Mouse (Mus musculus): Measurements from ENCODE around the gene Cpd.
"Not testable (repeated sequence)": the region's sequence is repeated elsewhere in the genome, so short reads cannot be mapped to it uniquely, and the experiment has no call there.

The Cpd gene

DNA sequence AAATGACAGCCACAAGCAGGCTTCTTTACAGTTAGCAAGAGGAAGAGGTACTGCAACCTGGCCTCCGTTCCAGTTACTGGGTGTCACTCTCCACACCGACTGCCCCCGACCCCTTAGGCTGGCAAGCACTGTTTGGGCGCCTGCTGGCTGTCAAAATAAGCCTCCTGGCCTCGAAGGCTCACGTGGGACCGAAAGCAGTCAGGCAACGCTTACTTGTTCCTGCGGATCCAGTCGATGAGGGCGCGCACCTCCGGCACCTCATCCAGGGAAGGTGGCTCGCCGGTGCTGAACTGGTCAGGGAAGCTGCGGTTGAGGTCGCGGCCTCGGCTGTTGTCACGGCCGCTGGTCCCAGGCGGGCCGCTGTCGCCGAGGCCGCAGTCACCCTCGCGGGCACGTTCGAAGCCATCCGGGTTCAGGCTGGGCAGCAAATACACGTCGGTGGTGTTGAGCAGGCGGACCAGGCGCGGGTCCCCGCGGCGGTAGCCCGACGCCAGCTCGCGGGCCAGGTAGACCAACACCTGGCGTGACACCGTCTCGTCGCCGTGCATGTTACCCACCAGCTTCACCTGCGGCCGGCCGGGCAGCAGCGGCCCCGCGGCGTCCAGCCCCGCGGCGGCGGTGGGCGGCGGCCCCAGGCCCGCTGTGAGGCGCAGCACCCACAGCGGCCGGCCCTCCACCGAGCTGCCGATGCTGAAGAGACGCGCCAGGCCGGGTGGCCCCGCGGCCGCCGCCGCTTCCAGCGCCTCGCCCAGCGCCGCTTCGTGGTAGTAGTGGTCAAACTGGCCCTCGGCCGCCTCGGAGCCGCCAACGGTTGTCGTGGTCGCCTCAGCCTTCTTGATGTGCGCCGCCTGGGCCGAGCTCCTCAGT lies 574 bp downstream of the Cpd start:
- in situ Hi-C loops (cut with MboI) = no loop called here

DNA sequence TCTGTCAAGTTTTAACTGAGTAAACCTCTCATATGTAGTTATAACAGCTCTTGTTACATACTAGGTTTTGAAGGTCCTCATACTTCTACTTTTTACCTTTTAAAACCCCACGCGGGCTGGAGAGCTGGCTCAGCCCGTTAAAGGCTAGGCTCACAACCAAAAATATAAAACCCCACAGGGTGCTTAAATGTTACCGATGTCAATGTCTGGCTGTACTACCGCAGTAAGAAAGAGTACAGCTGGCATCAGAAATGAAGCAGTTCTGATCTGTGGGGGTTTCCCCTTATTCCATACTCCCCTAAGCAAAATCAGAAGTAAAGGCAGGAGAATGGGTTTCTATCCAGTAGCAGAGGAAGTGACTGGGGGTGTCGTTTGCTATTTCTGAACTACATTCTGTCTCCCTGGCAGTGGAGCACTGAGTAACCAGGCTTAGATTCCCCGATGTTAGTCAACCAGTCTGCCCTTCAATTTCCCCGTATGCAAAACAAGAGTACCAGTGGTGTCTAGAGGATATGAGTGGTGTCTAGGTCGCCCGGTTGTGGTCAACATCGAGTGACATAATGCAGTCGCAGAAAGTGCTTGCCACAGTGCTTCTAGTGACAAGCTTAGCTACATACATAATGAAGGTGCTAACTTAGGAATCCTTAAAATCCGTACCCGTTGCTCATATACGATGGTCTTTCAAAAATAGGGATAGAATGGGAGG lies 1.4 kb downstream of the Cpd start:
- in situ Hi-C loops (cut with MboI) = no loop called here

DNA sequence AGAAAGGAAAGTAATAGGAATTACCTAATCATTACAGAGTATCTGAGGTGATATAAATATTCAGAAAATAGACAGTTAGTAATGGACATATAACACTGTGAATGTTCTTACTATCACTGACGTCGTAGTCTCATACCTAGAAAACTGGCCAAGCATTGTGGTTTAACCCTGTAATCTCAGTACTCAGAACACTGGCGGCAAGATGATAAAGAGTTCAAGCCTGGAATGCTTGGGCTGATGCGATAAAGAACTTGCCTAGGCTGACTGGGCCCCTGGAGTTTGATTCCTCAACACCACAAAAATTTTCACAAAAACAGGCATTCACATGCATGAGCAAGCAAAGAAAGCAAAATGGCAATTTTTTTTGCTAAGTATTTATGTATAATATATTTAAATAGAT lies 8.2 kb downstream of the Cpd start:
- in situ Hi-C loops (cut with MboI) = no loop called here

DNA sequence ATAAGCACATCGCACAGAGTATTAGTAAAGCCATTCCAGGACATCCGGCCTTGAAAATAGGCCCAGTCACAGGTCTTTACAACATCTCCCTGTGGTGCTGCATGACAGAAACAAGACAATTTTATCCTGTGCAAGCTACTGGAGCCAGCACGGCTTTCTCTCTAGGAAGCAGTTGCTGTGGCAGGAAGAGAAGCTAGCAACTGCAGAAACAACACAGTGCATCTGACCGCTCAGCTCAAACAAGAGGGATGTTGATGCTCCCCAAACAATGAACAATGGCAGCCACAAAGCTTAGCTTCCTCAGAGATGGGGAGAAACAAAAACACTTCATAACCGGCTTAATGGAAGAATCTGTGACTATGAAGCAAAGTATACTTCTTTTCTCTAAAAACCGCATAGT lies 10.5 kb downstream of the Cpd start:
- in situ Hi-C loops (cut with MboI) = no loop called here

DNA sequence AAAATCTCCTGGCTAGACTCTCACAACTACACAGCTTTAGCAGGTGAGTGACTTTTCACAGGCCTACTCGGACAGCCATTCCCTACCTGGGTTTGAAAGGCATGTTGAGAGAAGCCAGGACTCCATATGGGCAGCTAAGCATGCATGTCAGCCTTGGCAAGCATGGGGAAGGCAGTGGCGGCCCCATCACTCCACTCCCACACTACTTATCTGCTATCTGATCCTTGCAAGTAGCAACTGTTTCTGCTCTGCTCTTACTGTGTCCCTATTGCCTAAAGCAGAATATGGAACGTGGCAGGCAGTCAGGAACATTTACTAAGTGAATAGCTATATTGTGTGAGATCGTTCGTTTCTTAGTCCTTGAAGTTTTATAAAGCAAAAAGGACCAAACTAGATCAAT lies 10.9 kb downstream of the Cpd start:
- in situ Hi-C loops (cut with MboI) = no loop called here

DNA sequence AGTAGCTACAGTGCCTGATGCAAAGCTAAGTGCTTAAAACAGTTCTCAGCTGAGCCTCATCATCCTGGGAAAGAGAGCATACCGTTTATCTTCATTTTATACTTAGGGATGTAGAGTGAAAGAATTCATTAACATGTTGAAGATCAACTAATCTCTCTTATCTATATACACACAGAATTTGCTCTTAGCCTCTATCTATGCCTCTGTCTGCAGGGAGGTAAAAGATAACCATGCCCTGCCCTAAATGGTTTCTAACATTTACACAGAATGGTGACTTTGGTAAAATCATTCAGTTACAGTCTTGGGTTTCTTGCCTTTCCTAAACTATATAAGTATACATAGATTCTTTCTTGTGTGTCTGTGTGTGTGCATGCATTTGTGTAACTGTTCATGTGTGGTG lies 12.2 kb downstream of the Cpd start:
- in situ Hi-C loops (cut with MboI) = no loop called here

DNA sequence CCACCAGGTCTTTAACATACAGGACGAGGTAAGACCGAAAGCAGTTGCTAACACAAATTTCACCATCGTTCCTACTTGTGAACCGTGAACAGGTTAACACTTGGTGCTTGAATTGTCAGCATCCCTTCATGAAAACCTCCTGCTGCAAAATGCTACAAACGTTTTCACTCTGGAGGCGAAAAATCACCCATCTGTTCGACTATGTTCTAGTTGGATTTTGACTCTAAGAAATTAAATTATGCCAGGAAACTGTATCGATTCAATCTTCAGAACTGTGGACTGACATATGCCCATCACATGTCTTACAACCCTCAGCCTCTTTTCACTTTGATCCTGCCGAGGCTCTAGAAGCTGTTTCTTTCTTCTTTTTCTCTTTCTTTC lies 21.9 kb downstream of the Cpd start:
- in situ Hi-C loops (cut with MboI) = no loop called here

DNA sequence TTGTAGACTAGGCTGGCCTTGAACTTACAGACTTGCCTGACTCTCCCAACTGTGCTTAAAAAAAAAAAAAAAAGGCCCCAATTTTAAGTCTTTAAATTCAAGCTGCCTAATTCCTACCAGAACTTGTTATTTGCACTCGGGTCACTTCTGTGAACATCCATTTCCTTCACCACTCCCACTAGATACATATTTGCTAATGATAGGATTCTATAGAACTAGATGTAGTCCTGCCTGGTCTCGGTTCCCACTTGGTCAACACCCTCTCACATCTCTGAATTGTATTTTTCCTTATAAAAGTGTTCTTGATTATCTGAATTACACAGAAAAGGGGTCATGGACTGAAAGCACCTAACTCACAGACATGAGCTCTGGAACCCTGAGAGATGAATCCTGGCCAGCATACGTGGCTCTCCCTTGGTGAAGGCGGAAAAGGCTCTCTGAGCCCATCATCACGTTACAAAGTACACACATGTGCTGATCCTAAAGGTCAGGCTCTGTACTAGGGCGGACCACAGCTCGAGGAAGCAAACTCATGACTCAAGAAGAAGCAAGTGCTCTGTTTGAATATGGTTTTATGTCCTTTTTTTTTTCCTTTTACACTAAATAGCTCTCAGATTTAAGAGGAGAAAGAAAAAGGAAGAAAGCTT lies 22.5 kb downstream of the Cpd start:
- in situ Hi-C loops (cut with MboI) = no loop called here

DNA sequence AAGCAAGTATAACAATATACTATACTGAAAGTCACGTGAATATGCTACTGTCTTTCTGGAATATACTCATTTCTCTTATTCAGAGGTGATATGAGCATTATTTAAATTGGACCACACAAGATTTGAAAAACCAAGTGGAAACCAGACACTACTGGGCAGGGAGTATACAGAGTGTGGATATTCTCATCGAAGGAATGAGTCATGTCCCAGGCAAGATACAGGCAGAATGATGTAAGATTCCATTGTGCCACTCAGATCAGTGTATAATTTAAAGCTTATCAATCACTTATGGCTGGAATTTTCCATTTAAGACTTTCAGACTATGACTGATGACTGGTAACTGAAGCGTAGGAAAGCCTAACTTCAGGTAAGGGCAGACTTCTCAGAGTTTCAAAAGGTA lies 23.2 kb downstream of the Cpd start:
- in situ Hi-C loops (cut with MboI) = no loop called here

DNA sequence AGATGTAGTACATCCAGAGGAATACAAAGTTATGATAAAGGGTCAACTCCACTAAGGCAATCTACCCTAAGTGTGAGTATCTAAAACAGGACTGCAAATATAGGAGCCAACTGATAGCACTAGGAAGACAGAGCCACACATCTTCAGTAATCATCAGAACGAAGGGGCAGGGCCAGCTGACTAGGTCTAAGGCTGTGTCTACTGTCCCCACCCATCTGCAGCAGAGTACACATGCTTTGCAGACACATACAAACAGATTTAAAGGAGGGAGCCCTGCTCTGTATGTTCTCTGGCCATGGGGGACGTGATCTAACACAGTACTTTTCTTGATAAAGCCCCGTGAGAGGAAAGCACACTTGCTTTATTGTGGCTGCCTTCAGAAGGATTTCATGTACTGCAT lies 25.5 kb downstream of the Cpd start:
- in situ Hi-C loops (cut with MboI) = no loop called here

DNA sequence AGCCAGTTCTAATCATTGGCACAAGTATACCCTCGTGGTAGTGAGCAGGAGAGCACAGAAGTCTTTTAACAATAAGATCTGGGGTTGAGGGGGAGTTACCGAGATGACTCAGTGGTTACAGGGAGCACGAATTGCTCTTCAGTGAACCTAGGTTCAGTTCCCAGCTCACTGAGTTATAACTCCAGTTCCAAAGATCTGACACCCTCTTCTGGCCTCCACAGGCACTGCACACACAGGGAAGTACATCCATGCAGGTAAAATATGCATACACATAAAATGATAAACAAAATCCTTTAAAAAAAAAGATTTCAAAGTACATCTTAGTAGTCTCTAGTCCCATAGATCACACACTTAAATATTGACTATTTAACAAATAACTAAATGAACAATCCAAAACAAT lies 29.2 kb downstream of the Cpd start:
- in situ Hi-C loops (cut with MboI) = no loop called here

DNA sequence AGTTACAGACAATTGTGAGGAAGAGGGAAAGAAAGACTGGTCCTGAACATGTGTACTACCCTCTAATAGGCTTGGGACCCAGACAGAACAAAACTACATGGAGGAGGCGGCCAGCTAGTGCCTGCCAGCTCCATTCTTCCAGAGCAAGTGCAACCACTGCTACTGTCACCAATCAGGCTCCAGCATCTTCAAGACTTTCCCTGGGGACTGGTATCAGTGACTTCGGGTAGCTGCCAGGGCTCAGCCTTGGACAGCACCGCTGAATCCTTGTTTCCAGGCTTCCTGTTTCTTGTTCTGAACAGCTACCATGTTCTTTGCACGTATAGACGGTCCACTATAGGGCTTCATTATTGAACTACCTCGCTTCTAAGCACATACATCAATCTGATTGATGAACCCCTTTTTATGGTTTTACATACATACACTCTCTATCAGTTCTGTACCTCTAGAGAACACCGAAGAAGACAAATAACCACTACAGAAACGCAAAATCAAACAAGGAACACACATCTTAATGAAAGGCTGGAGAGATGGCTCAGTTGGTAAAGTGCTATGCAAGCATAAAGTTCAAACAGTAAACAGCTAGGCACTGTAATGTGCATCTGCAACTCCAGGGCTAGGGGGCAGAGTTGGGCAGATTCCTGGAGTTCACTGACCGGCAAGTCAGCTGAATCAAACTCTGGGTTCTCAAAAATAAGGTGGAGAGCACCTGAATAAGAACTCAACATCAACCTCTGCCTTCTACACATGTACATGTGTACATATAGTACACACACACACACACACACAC lies 35.9 kb downstream of the Cpd start:
- in situ Hi-C loops (cut with MboI) = no loop called here

DNA sequence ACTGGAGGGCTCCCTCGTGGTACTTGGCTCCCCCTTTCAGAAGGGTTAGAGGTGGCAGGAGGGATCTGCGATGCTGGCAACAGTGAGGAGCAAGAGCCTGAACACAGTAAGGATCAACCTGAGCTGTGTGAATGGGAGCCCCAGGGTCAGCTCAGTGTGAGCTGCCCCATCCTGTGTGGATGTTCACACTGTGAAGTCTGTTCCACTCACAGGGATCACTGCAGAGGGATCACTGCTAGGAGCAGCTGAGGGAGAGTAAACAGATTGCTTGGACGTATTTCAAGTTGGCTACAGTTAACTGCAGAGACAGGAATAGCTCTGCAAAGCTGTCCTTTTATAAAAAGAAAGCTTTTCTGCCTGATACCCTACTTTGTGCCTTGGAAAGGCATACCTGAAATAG lies 37.4 kb downstream of the Cpd start:
- in situ Hi-C loops (cut with MboI) = no loop called here

DNA sequence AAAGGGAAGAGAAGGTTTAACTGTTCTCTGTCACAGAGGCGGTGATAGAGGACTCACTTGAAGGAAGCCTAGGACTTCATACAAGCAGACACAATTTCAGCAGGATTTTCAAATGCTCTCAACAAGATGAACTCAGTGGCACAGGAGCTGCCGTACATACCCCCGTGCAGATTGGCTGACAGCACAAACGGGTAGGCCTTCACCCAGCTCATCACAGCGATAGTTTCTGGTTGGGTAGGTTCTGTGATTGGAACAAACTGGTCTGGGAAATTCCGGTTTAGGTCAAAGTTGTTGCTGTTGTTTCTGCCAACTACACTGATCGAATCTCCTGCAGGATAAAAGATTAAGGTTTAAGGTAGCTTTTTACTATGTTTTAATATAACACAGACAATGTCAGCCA lies 38.3 kb downstream of the Cpd start:
- in situ Hi-C loops (cut with MboI) = no loop called here

DNA sequence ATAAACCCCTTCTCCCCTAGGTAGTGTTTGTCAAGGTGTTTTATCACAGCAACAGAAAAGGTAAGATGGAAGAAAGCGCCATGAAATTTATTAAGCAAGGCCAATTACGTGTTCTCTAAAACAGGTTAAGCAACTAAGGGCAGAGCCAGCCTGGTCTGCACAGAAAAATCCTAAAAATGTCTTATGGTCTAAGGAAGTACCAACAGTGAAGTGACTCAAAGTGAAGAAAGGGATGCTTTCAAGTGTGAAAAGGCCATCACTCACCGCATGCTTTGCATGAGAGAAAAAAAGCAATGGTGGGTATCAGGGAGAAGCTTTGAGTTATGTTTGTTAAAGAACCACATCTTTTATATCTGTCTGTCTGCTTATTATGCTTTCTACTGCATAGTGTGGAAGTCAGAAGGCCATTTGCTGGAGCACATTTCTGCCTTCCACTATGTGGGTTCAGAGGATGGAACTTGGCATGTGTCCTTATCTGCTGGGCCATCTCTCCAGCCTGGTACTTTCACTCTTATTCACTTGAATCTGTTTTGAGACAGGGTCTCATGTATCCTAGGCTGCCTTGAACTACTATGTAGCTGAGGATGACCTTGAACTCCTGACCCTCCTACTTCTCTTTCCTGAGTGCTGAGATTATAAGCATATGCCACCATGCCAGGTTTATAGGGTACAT lies 39.7 kb downstream of the Cpd start:
- in situ Hi-C loops (cut with MboI) = no loop called here

DNA sequence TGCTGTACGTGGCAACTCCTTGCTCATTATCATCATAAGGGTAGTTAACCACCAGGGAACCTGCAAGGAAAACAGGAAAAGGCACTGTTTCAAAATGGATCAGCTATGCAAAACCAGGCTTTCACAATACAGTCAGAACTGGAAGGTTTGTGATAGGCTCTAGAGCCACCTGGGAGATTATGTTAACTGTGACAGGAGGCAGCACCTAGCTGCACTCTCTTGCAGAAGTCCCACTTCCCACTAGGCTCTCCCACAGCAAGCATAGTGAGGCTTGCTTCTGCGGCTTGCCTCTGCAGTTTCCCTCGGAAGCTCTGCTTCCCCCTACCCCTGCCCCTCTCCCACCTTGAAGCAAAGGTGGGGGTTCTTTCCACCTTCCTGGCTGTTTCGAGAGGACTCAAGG lies 40.8 kb downstream of the Cpd start:
- in situ Hi-C loops (cut with MboI) = no loop called here

DNA sequence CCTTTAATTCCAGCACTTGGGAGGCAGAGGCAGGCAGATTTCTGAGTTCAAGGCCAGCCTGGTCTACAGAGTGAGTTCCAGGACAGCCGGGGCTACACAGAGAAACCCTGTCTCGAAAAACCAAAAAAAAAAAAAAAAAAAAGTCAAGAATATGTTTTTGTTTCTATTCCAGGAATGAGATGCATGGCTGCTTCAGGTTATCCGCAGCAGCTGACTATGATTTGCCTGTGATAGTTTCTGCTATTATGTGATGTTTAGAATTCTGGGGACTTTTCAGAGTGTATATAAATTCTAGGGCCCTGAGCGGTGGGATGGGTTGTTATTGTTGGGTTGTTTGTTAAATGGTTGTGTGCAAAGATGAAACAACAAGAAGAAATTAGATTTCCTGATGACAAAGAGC lies 41.7 kb downstream of the Cpd start:
- in situ Hi-C loops (cut with MboI) = not testable (repeated sequence)

DNA sequence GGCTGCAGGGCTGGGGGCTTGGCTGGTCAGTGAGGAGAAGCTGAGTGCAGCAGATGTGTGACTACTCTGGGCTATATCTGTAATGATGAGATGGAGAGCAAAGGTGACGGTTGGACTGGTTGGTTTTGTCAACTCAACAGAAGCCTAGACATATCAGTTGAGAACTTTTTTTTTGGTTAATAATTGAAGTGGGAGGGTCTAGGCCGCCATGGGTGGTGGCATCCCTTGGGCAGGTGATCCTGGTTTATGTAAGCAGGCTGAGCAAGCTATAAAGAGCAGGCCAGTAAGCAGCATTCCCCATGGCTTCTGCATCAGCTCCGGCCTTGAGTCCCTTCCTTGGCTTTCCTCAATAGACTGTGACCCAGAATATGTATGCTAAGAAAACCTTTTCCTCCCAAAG lies 43.6 kb downstream of the Cpd start:
- in situ Hi-C loops (cut with MboI) = no loop called here

DNA sequence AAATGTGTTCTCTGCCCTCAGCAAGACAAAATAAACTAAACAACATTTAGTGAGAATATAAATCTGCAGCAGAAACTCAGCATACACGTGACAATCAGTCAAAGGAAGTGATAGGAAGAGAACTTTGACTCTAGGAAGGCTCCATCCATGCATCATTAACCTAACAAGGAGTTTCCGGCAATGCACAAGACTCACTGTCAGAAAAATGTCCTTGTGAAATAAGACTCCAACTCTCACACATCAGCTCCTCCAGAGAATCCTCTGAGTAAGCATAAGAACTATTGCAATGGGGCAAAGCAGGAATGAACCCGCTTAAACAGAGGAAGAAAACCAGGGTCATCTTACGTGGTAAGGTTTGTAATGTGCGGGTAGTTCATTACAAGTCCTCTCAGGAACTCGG lies 49.6 kb downstream of the Cpd start:
- in situ Hi-C loops (cut with MboI) = no loop called here

DNA sequence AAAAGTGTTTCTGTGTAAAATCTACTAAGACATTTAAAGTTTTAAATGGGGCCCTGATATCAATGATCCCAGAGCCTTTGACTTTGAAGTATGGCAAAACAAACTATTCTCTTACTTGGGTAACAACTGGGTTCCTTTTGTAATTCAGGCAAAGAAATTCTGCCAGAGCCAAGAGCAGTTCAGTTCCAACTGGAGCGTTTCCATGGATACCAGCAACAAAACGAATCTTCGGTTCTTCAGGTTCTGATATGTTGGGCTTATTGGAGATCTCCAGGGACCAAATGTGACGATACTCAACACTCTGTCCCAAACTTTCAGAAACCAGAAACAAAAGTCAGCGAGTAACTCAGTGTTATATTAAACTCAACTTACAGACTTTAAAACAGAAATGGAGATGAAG lies 51.5 kb downstream of the Cpd start:
- in situ Hi-C loops (cut with MboI) = no loop called here

DNA sequence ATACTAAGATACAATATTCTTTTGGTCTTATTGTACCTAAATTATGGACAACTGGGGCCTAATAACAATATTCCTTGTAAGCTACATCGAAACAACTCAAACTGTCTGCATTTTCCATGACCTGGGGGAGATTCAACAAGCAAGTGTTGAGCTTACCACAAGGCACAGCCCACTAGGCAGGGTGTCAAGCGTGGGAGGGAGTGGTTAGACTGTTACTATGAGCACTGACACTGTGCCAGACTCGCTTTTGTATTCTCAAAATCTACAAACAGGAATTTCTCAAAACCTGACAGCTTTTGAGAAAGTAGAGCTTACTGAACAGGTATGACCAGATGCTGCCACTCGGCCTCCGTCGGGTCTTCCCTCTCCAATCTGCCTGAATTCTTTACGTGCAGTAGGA lies 55.5 kb downstream of the Cpd start:
- in situ Hi-C loops (cut with MboI) = no loop called here

DNA sequence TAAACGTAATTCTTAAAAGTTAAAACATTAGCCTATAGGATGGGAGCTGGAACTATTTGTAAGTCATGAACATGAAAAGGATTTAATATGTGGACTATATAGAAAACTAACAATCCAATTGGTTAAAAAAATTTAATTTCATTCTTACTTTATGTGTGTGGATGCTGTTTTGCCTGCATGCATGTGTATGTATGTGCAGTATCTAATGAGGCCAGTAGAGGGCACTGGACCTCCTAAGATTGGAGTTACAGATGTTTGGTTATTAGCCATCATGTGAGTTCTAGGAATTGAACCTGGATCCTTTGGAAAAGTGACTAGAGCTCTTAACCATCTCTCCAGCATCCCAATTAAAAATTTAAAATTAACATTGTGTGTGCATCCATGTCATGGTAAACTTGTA lies 57.6 kb downstream of the Cpd start:
- in situ Hi-C loops (cut with MboI) = no loop called here
